Mouse (Mus musculus) heart, adult 2 months (tissue): ENCODE data around the gene Selenoo. TPM values are rescaled to one million over a fixed set of nuclear protein-coding genes. Genes with fewer than 3 reads are reported as not detected.

Experiments
- DNase-seq, 2 experiments: peaks; one replicate each; pipeline ENCODE4 v3.0.0; 2021
- H3K27ac ChIP-seq: fragments of 200-600 bp; 2 replicates; pipeline ENCODE4 v1.8.1; 2022
- H3K27me3 ChIP-seq: fragments of 200-500 bp; 2 replicates; pipeline ENCODE4 v1.6.1; 2012; ENCODE audit warnings: mild to moderate bottlenecking, low read length, inconsistent platforms, mixed read lengths; ENCODE audit not compliant: control insufficient read depth, insufficient read depth
- H3K36me3 ChIP-seq: fragments of 200-500 bp; 2 replicates; pipeline ENCODE4 v1.6.1; 2012; ENCODE audit warnings: low read length, inconsistent platforms; ENCODE audit not compliant: control insufficient read depth, insufficient read depth
- H3K4me1 ChIP-seq: fragments of 200-500 bp; 2 replicates; pipeline ENCODE4 v1.6.1; 2011; ENCODE audit warnings: low read length; ENCODE audit not compliant: control insufficient read depth, insufficient read depth
- H3K4me3 ChIP-seq: fragments of 200-600 bp; 2 replicates; pipeline ENCODE4 v1.8.1; 2022
- H3K79me2 ChIP-seq: fragments of 200-500 bp; replicated peaks from 2 replicates; pipeline ENCODE4 v1.6.1; 2012; ENCODE audit warnings: mild to moderate bottlenecking, inconsistent platforms, low read length, moderate library complexity, mixed read lengths; ENCODE audit not compliant: control insufficient read depth, insufficient read depth
- H3K9ac ChIP-seq: fragments of 200-500 bp; 2 replicates; pipeline ENCODE4 v1.6.1; 2012; ENCODE audit warnings: low read depth, mild to moderate bottlenecking, control low read depth, inconsistent platforms, low read length, mixed read lengths
- CTCF ChIP-seq: fragments of 200-600 bp; IDR thresholded peaks from 2 replicates; pipeline ENCODE4 v1.8.1; 2022; ENCODE audit warnings: antibody characterized with exemption, mild to moderate bottlenecking, moderate library complexity
- EP300 ChIP-seq: fragments of 200-500 bp; IDR thresholded peaks from 2 replicates; pipeline ENCODE4 v1.6.1; 2011; ENCODE audit warnings: low read depth, low read length, control low read depth; ENCODE audit not compliant: insufficient read depth
- POLR2A ChIP-seq: fragments of 200-500 bp; IDR thresholded peaks from 2 replicates; pipeline ENCODE4 v1.6.1; 2011; ENCODE audit warnings: mild to moderate bottlenecking, low read depth, low read length, control low read depth; ENCODE audit not compliant: insufficient read depth
- WGBS: fragments of 180-500 bp; shearing (Covaris S2); methylation state at CpG from one replicate; pipeline ENCODE4 v1.1.7; 2018; 5-methylcytosine and 5-hydroxymethylcytosine counted together
- intact Hi-C: fragments of 180-260 bp; cut with DNase I; formaldehyde crosslinking; loops from one replicate; pipeline ENCODE4 v1.15.1; 2025
- polyA plus RNA-seq: library from polyadenylated mRNA; depleted of rRNA; stranded (reverse); fragments of >200 nt; gene quantifications from 2 replicates; pipeline ENCODE4 v1.2.3, GENCODE M21; 2012
- total RNA-seq, 2 experiments: library from RNA; stranded (reverse); gene quantifications; 2 replicates each; pipeline ENCODE4 v1.2.3; 2021

The Selenoo gene
- total and polyA plus RNA-seq, 3 experiments = 13.6 to 20.7 (median 16.5) TPM

- Histone ChIP-seq H3K27ac (peak within 1 kb of the TSS; percentile 98), H3K4me3 (peak within 1 kb of the TSS; percentile 74), H3K27me3 (no peaks in the 10 kb centered on the region), H3K9ac (peak within 1 kb of the TSS; percentile 79), H3K79me2 (peaks cover 2% of the 10 kb centered on the region; the same call in 1 of the 2 replicates), H3K36me3 (no peaks in the 10 kb centered on the region; the same call in 1 of the 2 replicates), H3K4me1 (peaks cover 13% of the 10 kb centered on the region)
- 14% methylated on average over 11 of the region's 11 CpGs for WGBS
- peak in 1 of 2 experiments; percentile 43 for DNase-seq
- no peak for TF ChIP-seq POLR2A
- TF ChIP-seq EP300 = no peak
- intact Hi-C loops = loop anchor here (1.0 to 10.0 kb wide), 3 partner anchors 55 to 250 kb away; partner anchors contain the start of gene Ppp6r2
Measured at GRCm38 (mm10) chr15:89074613-89075477, 14.0 kb upstream of the Selenoo start, which contains the start of gene Trabd. Trabd (plus strand) TSS chr15:89075124.

DNA sequence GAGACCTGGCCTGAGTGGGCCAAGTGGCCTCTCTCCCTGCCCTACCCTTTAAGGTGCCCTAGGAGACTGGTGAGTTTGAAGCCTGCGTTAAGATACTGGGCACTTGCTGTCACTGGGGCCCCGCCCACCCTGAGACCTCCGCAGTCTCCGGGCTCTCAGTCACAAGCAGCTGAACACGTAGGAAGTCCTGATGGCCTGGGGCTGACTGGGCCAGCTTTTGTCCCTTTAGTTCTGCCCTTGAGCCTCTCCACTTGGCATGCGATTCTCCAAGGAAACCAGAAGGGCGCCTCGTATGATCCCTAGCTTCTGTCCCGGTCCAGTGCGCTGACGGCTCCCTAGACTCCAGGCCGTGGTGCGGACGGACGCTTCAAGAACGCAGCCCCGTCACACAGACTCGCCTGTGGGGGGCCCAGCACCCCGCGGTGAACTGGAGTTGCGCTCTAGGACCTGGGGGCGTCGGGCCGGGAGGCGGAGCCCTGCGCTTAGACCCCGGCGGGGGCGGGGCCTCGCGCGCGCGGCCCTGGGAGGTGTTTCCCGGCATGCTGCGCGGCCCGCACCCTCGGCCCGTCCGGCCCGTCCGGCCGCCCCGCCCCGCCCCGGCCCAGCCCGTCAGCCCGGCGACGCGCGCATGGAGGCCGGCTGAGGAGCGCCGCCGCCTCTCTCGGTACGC, 13.3 kb upstream of the Selenoo start:
- H3K9ac ChIP-seq = peak overlapping the region; percentile 79
- peaks cover 13% of the 10 kb centered on the region for H3K4me1 ChIP-seq
- under 1% methylated on average over 49 of the region's 59 CpGs for WGBS
- H3K36me3 ChIP-seq = no peaks in the 10 kb centered on the region; the same call in 1 of the 2 replicates
- H3K27me3 ChIP-seq = no peaks in the 10 kb centered on the region
- peak; percentile 92 to 93 for DNase-seq
- TF ChIP-seq POLR2A (peak; percentile 80), EP300 (no peak; the same call in 1 of the 2 replicates), CTCF (peak; percentile 43)
- intact Hi-C loops = loop anchor here (1.0 to 10.0 kb wide), 4 partner anchors 14 to 251 kb away; partner anchors contain the start of genes Ppp6r2 and Selenoo
- peaks cover 2% of the 10 kb centered on the region; the same call in 1 of the 2 replicates for H3K79me2 ChIP-seq
- H3K4me3 ChIP-seq = peak overlapping the region; percentile 74
- peak overlapping the region; percentile 98 for H3K27ac ChIP-seq

GRCm38 (mm10) chr15:89076156-89076731, 12.6 kb upstream of the Selenoo start:
- DNase-seq = peak in 1 of 2 experiments; percentile 65
- H3K27ac ChIP-seq = peak overlapping the region; percentile 91
- no peaks in the 10 kb centered on the region; the same call in 1 of the 2 replicates for H3K36me3 ChIP-seq
- H3K9ac ChIP-seq = peak overlapping the region; percentile 93
- H3K79me2 ChIP-seq = peaks cover 2% of the 10 kb centered on the region; the same call in 1 of the 2 replicates
- peaks cover 13% of the 10 kb centered on the region for H3K4me1 ChIP-seq
- WGBS = under 1% methylated on average over 35 of the region's 39 CpGs
- intact Hi-C loops = loop anchor here (1.0 to 10.0 kb wide), 2 partner anchors 13 to 251 kb away; partner anchors contain the start of gene Selenoo
- H3K4me3 ChIP-seq = peak overlapping the region; percentile 74
- TF ChIP-seq POLR2A (no peak), EP300 (no peak), CTCF (no peak)
- H3K27me3 ChIP-seq = no peaks in the 10 kb centered on the region

GRCm38 (mm10) chr15:89078208-89078836, 10.6 kb upstream of the Selenoo start:
- H3K79me2 ChIP-seq = peaks cover 3% of the 10 kb centered on the region; the same call in 1 of the 2 replicates
- no peaks in the 10 kb centered on the region; the same call in 1 of the 2 replicates for H3K36me3 ChIP-seq
- H3K4me1 ChIP-seq = peaks cover 13% of the 10 kb centered on the region
- intact Hi-C loops = loop anchor here (10.0 kb wide), 1 partner anchor 254 kb away; no protein-coding TSS in a partner anchor
- H3K27me3 ChIP-seq = no peaks in the 10 kb centered on the region
- 0 out of 2 replicates have a peak overlapping the region, but pooled peaks have one; percentile 11 for H3K4me3 ChIP-seq
- H3K9ac ChIP-seq = peak overlapping the region; percentile 12
- 24% methylated on average over 9 of the region's 9 CpGs for WGBS
- 0 out of 2 replicates have a peak, but pooled peaks have one; percentile 24 for TF ChIP-seq POLR2A
- no peak for TF ChIP-seq CTCF
- DNase-seq = peak; percentile 48 to 68
- H3K27ac ChIP-seq = peak overlapping the region; percentile 36

DNA sequence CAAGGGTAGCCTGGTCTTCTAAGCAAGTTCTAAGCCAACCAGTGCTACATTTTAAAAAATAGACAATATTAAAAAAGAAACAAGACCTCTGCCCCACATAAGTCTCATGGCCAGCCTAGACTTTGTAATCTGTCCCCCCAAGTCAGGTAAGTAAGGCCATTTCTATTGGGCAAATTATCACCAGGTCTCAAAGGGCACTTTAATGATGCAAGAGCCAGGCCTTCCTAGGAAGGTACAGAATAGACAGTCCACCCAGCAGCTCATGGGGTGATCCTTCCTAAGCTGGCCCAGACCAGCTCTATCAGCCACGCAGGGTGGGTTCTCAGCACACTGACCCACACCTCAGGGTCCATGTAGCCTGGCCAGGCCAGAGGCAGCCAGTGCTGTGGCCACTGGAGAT, 5.0 kb upstream of the Selenoo start:
- Histone ChIP-seq H3K79me2 (0 out of 2 replicates have a peak, but pooled peaks cover 1% of the 10 kb centered on the region), H3K27me3 (no peaks in the 10 kb centered on the region), H3K36me3 (no peaks in the 10 kb centered on the region), H3K9ac (no peak overlapping the region), H3K4me3 (no peak overlapping the region), H3K27ac (no peak overlapping the region), H3K4me1 (no peaks in the 10 kb centered on the region; the same call in none of the 2 replicates)
- no peak for DNase-seq
- 97% methylated on average over 1 of the region's 1 CpGs for WGBS
- TF ChIP-seq EP300 (no peak), CTCF (no peak), POLR2A (no peak)
- intact Hi-C loops = no loop called here
